Mouse (Mus musculus) heart, adult 10 weeks (tissue): ENCODE measurements around the gene Nrn1l. TPM values are rescaled to one million over a fixed set of nuclear protein-coding genes. Genes with fewer than 3 reads are reported as not detected.

Experiments
- polyA plus RNA-seq: library from polyadenylated mRNA; stranded (reverse); fragments of 350-450 nt; fragmentation: Illumina TruSeq; extraction: RNeasy Lipid Tissue Mini Kit (QIAGEN cat#74804); gene quantifications from one replicate; pipeline ENCODE4 v1.2.3, GENCODE M21; 2014; ENCODE audit warnings: low read depth, low replicate concordance

Nrn1l gene
- polyA plus RNA-seq, result not detected

DNA sequence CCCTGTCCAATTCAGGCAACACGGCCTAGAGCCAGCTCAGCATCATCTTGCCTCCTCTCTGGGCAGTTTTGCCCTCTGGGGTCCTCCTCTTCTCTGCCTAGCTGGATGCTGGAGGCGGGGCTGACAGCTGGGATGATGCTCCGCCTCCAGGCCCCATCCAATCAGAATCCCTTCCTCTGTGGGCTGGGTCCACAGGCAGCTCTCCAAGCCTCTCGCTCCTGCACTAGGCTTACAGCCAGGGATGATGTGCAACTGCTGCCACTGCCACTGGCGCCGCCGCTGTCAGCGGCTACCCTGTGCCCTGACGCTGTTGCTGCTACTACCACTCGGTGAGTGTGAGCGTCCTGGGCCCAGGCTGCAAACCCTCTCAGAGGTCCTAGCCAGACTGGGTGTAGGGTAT lies at the start of gene Nrn1l:
TSS of gene Nrn1l (plus strand) at position 229 of the 400 bp plus-strand sequence.

DNA sequence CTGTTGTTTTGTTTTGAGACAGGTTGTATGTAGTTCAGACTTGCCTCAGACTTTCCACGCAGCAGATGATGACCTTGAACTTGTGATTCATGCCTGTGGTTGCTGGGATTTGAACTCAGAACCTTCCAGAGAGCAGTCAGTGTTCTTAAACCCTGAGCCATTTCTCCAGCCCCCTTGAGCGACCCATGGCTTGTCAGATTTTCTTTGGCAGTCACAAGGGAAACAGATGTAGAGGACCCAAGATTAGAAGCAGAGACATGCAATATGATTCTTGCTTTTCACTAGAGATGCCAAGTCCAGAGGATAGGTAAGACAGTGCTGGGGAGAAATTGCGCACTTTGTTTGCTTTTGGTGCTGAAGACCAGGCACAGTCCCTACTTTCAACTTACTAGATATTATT lies 40.2 kb upstream of the Nrn1l start, which contains the start of gene Cenpt:
TSS of gene Cenpt (minus strand) at position 101 of the 400 bp plus-strand sequence.

DNA sequence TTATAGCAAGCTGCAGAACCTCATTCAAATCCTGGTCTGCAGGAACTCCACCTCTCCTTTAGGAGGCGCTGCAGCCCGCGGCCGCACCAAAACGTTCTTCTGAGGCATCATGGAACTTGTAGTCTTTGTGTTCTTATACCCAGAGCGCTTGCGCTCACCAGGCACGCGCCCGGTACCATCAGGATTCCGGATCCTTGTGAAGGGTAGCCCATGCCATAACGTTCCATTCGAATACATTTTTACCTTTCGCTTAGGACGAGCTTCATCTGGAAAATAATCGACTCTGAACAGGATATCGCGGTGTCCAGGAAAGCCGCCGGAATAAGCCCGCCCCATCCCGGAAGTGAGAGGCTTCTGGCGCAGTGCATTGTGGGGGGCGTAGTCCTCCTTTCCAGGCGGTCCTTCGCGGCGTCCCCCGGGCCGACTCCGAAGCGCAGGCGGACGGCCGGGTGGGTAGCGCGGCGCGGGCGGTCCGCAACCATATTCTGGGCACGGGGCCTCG lies 38.6 kb upstream of the Nrn1l start, which contains the start of gene Thap11:
TSS of gene Thap11 (plus strand) at position 418 of the 502 bp plus-strand sequence.

DNA sequence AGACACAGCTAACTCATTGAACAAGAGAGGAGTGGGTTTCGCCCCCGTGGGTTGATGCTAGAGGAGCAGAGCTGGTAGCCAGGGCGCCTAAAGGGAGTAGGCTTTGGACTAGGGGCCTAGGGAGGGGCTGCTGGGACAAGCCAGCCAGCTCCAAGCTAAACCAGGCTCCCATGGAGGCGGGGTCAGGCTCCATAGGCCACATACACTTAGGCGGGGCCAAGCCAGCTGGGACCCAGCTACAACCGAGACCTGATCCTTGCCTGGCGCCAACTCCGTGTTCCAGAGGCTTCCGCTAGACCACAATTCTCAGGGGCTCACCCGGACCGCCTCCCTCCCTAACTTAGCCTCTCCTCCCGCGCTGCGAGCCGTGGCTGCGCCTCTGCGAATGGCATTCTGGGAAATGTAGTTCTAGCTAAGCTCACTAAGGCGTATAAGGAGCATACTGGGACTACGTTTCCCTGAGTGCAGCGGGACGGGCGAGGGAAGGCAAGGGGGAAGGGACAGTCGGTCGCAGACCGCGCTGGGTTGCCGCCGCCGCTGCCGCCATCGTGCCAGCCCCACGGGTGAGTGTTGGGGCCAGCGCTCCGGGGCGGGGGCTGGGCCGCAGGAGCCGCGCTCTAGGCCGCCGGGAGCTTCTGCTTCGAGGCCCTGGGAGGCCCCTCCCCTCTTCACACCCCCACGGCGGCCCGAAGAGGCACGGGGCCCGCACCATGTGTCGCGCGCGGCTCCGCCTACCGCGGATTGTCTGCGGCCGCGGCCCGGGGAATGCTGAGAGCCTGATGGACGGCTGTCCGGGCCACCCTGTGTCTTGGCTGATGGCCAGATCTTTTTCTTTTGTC lies 33.0 kb upstream of the Nrn1l start, which contains the start of gene Nutf2:
TSS of gene Nutf2 (plus strand) at position 438 of the 839 bp plus-strand sequence.

DNA sequence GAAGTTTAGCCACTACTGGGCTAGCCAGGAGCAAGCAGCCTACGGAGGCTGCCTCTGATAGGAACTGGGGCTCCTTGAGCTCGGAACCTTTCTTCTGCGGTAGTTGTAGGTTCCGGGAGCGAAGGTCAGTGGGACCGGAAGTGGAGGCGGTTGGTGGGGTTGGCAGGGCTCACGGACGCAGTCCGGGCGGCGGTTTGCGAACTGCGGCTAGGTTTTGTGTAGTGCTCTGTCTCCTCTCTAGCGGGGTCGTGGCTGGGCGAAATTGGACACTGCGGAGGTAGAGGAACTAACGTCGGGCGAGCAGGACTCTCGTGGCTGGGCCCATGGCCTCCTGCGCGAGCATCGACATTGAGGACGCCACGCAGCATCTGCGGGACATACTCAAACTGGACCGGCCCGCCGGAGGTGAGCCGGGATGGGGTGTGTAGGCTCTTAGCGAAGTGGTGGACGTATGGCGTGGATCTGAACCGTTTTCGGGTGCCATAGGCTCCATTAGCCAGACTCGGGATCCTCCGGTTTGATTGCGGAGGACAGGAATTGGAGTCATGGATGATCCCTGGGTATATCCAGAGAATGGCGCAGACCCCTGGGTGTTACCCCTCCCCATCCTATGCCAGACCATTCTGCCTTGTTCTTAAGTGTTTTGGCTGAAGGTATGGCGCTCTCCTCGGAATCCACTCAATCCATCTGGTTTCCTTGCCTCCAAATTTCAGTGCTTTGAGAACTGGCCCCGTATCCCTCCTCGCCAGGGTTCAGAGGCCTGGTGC lies 12.4 kb upstream of the Nrn1l start, which contains the start of gene Edc4:
TSS of gene Edc4 (plus strand) at position 128 of the 767 bp plus-strand sequence.

DNA sequence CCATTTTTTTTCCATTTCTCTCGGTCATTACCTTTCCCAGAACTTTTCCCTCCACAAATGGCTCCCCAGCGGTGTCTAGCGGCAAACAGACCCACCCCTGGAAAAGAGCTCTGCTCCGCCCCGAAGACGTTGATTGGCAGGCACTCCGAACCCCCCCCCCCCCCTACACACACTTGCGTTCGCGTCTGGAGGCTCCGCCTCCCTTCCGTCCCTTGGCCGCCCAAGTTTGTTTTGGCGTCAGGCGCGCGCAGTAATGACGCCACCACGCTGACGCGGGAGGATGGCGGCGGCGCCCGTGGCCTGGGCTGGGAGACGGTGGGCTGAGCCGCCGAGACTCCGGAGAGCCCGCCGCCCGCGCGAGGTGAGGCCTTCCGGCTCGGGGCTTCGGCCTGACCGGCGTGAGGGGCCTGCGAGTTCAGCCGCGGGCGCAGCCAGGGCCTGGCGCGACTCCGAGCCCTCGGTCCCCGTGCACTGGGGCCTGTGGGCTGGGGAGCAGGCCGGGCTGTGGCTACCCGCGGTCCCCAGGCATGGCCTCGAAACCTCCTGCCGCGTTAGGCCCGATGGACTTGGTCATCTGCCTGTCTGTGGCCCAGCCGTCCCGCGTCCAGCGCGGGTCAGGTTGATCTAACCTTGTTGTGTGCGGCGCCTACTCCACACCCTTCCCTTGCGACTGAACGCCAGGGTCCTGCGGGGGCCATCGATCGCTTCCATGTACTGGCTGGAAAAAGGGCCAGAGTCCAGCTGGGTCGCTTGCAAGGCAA lies 7.0 kb downstream of the Nrn1l start, which contains the start of gene Pskh1:
TSS of gene Pskh1 (plus strand) at position 262 of the 761 bp plus-strand sequence.

DNA sequence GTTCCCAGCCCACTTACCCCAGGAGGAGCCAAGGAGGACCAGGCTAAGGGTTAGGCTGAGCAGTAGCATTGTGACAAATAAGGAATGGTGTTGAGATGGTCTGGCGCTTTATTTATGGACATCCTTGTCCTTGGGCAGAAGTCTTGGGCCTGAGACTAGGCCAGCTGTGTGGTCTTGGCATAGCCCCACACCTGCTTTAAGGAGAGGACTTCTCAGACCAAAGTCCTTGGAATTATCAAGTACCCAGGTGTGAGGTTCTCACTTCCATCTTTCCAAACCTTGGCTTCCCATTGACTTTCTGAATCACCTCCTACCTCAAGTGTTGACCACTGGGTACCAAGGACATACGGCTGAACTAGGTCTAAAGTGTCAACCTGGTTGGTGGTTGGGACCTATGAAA lies 40.4 kb downstream of the Nrn1l start, which contains the start of gene Ctrl:
TSS of gene Ctrl (minus strand) at position 101 of the 400 bp plus-strand sequence.

DNA sequence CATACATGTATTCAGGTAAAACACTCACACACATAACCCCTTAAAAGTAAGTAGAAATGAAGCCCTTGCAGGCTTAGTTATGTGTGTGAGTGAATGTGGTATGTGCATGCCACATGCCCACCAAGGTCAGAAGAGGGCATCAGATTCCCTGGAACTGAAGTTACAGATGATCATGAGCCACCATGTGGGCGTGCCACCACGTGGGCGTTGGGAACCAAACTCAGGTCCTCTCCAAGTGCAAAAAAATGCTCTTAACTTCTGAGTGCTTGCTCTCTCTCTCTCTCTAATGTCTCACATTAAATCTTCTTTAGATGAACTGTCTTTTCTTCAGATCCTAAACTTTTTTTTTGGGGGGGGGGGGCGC lies 44.9 kb downstream of the Nrn1l start, which contains the start of gene Psmb10:
TSS of gene Psmb10 (minus strand) at position 139 of the 364 bp plus-strand sequence.

DNA sequence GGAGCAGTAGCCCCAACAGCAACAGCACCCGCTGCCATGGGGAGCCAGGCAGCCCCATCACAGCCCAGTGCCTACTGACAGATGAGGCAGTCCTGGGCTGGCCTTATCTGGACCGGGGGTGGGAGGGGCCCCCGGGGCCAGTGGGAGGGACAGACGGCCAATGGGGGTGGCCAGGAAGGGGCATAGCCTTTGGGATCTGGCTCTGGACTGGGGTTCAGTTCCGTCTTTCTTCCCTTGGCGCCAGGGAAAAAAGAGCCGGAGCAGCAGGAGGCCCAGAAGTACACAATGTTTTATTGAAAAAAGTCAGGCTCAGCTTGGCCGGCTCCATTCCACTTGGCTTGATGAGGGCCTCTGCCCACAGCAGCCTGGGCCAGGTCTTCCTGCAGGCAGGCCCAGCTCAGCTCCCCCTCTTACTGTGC lies 50.0 kb downstream of the Nrn1l start, which contains the start of gene Lcat:
TSS of gene Lcat (minus strand) at position 62 of the 419 bp plus-strand sequence.

Other genes with a start within 250 kb of the Nrn1l start
- gene Carmil2, start 207.3 kb upstream of the Nrn1l start, polyA plus RNA-seq, result 0.29 TPM
- 14.5 TPM for gene Acd, start 192.5 kb upstream of the Nrn1l start, polyA plus RNA-seq
- gene Pard6a, start 192.4 kb upstream of the Nrn1l start, polyA plus RNA-seq, result 13.2 TPM
- gene 4933405L10Rik, start 185.9 kb upstream of the Nrn1l start, polyA plus RNA-seq, result not detected
- 1.3 TPM for gene Enkd1, start 185.4 kb upstream of the Nrn1l start, polyA plus RNA-seq
- gene Gfod2, start 134.9 kb upstream of the Nrn1l start, polyA plus RNA-seq, result 3.5 TPM
- gene Ranbp10, start 66.2 kb upstream of the Nrn1l start, polyA plus RNA-seq, result 17.0 TPM
- gene Tsnaxip1, start 65.8 kb upstream of the Nrn1l start, polyA plus RNA-seq, result not detected
- 3.3 TPM for gene Cenpt, start 40.3 kb upstream of the Nrn1l start, polyA plus RNA-seq
- gene Thap11, start 38.4 kb upstream of the Nrn1l start, polyA plus RNA-seq, result 30.4 TPM
- 108 TPM for gene Nutf2, start 33.0 kb upstream of the Nrn1l start, polyA plus RNA-seq
- 29.2 TPM for gene Edc4, start 12.7 kb upstream of the Nrn1l start, polyA plus RNA-seq
- gene Pskh1, start 6.9 kb downstream of the Nrn1l start, polyA plus RNA-seq, result 18.1 TPM
- gene Ctrl, start 40.3 kb downstream of the Nrn1l start, polyA plus RNA-seq, result not detected
- gene Psmb10, start 44.9 kb downstream of the Nrn1l start, polyA plus RNA-seq, result 68.7 TPM
- 2.0 TPM for gene Lcat, start 49.8 kb downstream of the Nrn1l start, polyA plus RNA-seq
- 42.3 TPM for gene Slc12a4, start 72.5 kb downstream of the Nrn1l start, polyA plus RNA-seq
- not detected for gene Dpep3, start 85.9 kb downstream of the Nrn1l start, polyA plus RNA-seq
- gene Dus2, start 97.8 kb downstream of the Nrn1l start, polyA plus RNA-seq, result 13.7 TPM
- gene Dpep2nb, start 112.4 kb downstream of the Nrn1l start, polyA plus RNA-seq, result not detected
- gene Ddx28, start 118.3 kb downstream of the Nrn1l start, polyA plus RNA-seq, result 9.2 TPM
- gene Nfatc3, start 165.3 kb downstream of the Nrn1l start, polyA plus RNA-seq, result 13.4 TPM
- 2.0 TPM for gene Esrp2, start 243.4 kb downstream of the Nrn1l start, polyA plus RNA-seq